Mouse (Mus musculus) megakaryocyte, adult 5-6 weeks (primary cell): ENCODE results near the gene Orai3. TPM values are rescaled to one million over a fixed set of nuclear protein-coding genes. Genes with fewer than 3 reads are reported as not detected.

Experiments used
- ATAC-seq: 2 replicates; pipeline ENCODE4 v1.8.0; 2016; ENCODE audit warnings: mild to moderate bottlenecking, inconsistent platforms; ENCODE audit not compliant: poor library complexity, severe bottlenecking
- total RNA-seq, 2 experiments: library from RNA; stranded (forward) in 1 of 2; stranded (reverse) in 1 of 2; fragments of 153-499, 151-499 nt in 1 of 2; fragments of 221-1000, 200-1000 nt in 1 of 2; gene quantifications; 2 replicates each; pipeline versions ENCODE4 v1.2.3 to v1.2.4; 2015 to 2017

The Orai3 gene
- total RNA-seq, 2 experiments from 2014 or later = 30.9 to 32.7 TPM

DNA sequence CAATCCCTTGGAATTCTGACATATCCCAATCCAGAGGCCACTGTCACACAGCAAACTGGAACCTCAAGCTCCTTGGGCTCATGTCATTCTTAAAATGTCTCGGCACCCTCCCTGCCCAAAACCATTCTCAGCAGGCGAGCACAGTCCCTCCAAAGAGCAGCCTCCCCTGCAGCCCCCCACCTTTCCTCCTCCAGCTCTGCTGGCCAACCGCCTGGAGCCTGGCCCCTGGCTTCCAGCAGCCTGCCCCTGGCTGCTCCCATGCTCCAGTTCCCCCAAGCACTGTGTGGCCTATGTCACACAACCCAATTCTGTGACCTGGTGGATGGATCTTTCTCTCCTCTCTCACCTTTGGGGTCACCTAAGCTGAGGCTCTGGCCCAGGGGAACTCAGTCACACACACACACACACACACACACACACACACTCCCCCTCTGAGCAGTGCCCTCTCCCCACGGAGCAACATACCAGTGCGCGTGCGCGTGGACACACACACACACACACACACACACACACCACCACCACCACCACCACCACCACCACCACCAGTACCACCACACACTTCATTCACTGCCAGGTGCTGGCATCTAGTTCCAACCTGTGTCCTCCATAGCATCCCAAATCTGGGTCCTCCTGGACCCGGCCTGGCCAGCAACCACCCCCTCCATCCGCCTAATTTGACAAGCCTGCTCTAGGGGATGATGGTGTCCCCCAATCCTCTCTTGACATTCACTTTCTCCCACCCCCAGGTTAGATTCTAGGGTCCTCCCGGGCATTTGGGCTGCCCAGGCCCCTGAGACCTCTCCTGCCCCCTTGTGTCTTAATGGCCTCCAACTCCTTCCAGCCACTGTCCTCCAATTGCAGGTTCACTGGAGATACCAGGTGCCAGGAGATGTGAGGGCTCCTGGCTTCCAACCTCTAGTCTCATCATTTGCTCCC lies 53.9 kb downstream of the Orai3 start:
- no peak for ATAC-seq

DNA sequence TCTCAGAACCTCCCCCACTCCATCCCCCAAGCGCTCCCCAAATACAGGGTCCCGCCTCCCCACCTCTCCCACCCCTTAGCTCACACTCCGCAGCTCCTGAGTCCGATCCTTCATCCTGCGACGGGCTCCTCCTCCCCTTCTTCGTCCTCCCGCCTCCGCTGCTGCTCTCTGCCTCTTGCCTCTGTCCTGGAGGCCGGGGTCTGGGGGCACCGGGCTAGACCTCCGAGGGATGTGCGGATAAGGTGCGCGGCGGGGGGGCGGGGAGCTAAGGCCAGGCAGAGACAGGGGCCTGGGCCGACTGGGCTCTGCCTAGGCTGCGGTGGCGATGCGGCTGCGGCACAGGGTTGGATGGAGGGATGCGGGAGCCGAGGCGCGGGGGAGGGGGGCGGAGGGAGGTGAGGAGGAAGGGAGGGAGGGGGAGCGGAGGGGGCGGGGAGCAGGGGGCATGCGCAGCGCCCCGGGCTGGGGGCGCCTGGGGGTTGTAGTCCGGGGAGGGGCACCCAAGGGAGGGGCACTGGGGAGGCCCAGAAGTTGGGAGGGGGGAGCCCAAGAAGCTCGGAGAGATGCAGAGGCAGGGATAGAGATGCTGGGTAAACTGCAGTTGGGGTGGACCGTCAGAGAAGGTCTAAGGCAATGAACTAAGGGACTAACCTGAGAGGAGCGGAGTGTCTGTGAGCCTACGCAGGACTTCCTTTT lies 54.7 kb downstream of the Orai3 start, which contains the start of the genes Stx4a and Stx1b:
TSS of gene Stx4a (plus strand) at position 119 of the 696 bp plus-strand sequence.
TSS of gene Stx1b (minus strand) at position 374 of the 696 bp plus-strand sequence.
- ATAC-seq = no peak

Other genes starting within 250 kb of the Orai3 start
- gene Tmem265, start 208.4 kb upstream of the Orai3 start, total RNA-seq (2015) = not detected in 2 replicates
- 2.5 TPM in 1 of 2 replicates, not detected in the other for gene Tmem265, start 208.4 kb upstream of the Orai3 start, total RNA-seq (2017)
- gene Phkg2, start 196.5 kb upstream of the Orai3 start, total RNA-seq (2015) = 31.6 and 39.4 TPM in 2 replicates
- 25.7 and 30.5 TPM in 2 replicates for gene Phkg2, start 196.5 kb upstream of the Orai3 start, total RNA-seq (2017)
- 2.6 and 6.3 TPM in 2 replicates for gene Ccdc189, start 181.2 kb upstream of the Orai3 start, total RNA-seq (2015)
- gene Ccdc189, start 181.2 kb upstream of the Orai3 start, total RNA-seq (2017) = 2.5 and 11.0 TPM in 2 replicates
- gene Rnf40, start 181.0 kb upstream of the Orai3 start, total RNA-seq (2015) = 14.1 and 18.8 TPM in 2 replicates
- gene Rnf40, start 181.0 kb upstream of the Orai3 start, total RNA-seq (2017) = 35.1 and 48.0 TPM in 2 replicates
- gene Zfp629, start 154.0 kb upstream of the Orai3 start, total RNA-seq (2015) = 3.5 TPM in 2 replicates
- gene Zfp629, start 154.0 kb upstream of the Orai3 start, total RNA-seq (2017) = 4.2 and 5.8 TPM in 2 replicates
- gene Bcl7c, start 60.9 kb upstream of the Orai3 start, total RNA-seq (2015) = 30.2 and 37.4 TPM in 2 replicates
- gene Bcl7c, start 60.9 kb upstream of the Orai3 start, total RNA-seq (2017) = 8.6 and 16.6 TPM in 2 replicates
- 0.16 TPM in 1 of 2 replicates, not detected in the other for gene Ctf1, start 57.1 kb upstream of the Orai3 start, total RNA-seq (2015)
- gene Ctf1, start 57.1 kb upstream of the Orai3 start, total RNA-seq (2017) = 0.29 TPM in 1 of 2 replicates, not detected in the other
- not detected in 2 replicates for gene Ctf2, start 37.6 kb upstream of the Orai3 start, total RNA-seq (2015)
- gene Ctf2, start 37.6 kb upstream of the Orai3 start, total RNA-seq (2017) = not detected in 2 replicates
- 2.1 TPM in 2 replicates for gene Fbxl19, start 25.3 kb upstream of the Orai3 start, total RNA-seq (2015)
- gene Fbxl19, start 25.3 kb upstream of the Orai3 start, total RNA-seq (2017) = 5.8 and 6.2 TPM in 2 replicates
- gene Setd1a, start 6.9 kb downstream of the Orai3 start, total RNA-seq (2015) = 35.2 and 43.3 TPM in 2 replicates
- 7.7 and 9.8 TPM in 2 replicates for gene Setd1a, start 6.9 kb downstream of the Orai3 start, total RNA-seq (2017)
- not detected in 2 replicates for gene Gm49388, start 15.8 kb downstream of the Orai3 start, total RNA-seq (2015)
- gene Gm49388, start 15.8 kb downstream of the Orai3 start, total RNA-seq (2017) = not detected in 2 replicates
- gene Hsd3b7, start 30.8 kb downstream of the Orai3 start, total RNA-seq (2015) = 27.0 and 30.9 TPM in 2 replicates
- gene Hsd3b7, start 30.8 kb downstream of the Orai3 start, total RNA-seq (2017) = 28.5 and 28.7 TPM in 2 replicates
- gene Stx4a, start 54.5 kb downstream of the Orai3 start, total RNA-seq (2015) = 59.2 and 68.7 TPM in 2 replicates
- gene Stx4a, start 54.5 kb downstream of the Orai3 start, total RNA-seq (2017) = 37.7 and 45.0 TPM in 2 replicates
- gene Stx1b, start 54.7 kb downstream of the Orai3 start, total RNA-seq (2015) = 0.04 TPM in 1 of 2 replicates, not detected in the other
- gene Stx1b, start 54.7 kb downstream of the Orai3 start, total RNA-seq (2017) = not detected in 2 replicates
- gene Zfp646, start 106.4 kb downstream of the Orai3 start, total RNA-seq (2015) = 16.4 and 22.5 TPM in 2 replicates
- gene Zfp646, start 106.4 kb downstream of the Orai3 start, total RNA-seq (2017) = 32.2 and 36.8 TPM in 2 replicates
- gene Zfp668, start 107.0 kb downstream of the Orai3 start, total RNA-seq (2015) = 2.9 and 5.7 TPM in 2 replicates
- 1.9 and 3.1 TPM in 2 replicates for gene Zfp668, start 107.0 kb downstream of the Orai3 start, total RNA-seq (2017)
- 0.48 TPM in 1 of 2 replicates, not detected in the other for gene Prss53, start 121.2 kb downstream of the Orai3 start, total RNA-seq (2015)
- gene Prss53, start 121.2 kb downstream of the Orai3 start, total RNA-seq (2017) = not detected in 2 replicates
- not detected in 2 replicates for gene Gm21974, start 125.6 kb downstream of the Orai3 start, total RNA-seq (2015)
- gene Gm21974, start 125.6 kb downstream of the Orai3 start, total RNA-seq (2017) = not detected in 2 replicates
- gene Vkorc1, start 125.8 kb downstream of the Orai3 start, total RNA-seq (2015) = 49.9 and 59.6 TPM in 2 replicates
- 5.5 and 11.2 TPM in 2 replicates for gene Vkorc1, start 125.8 kb downstream of the Orai3 start, total RNA-seq (2017)
- gene Bckdk, start 134.3 kb downstream of the Orai3 start, total RNA-seq (2015) = 45.1 and 47.9 TPM in 2 replicates
- gene Bckdk, start 134.3 kb downstream of the Orai3 start, total RNA-seq (2017) = 31.2 and 35.5 TPM in 2 replicates
- gene Kat8, start 142.7 kb downstream of the Orai3 start, total RNA-seq (2015) = 20.1 and 24.6 TPM in 2 replicates
- 22.7 and 23.6 TPM in 2 replicates for gene Kat8, start 142.7 kb downstream of the Orai3 start, total RNA-seq (2017)
- not detected in 2 replicates for gene Prss8, start 160.3 kb downstream of the Orai3 start, total RNA-seq (2015)
- gene Prss8, start 160.3 kb downstream of the Orai3 start, total RNA-seq (2017) = not detected in 2 replicates
- gene Prss36, start 176.9 kb downstream of the Orai3 start, total RNA-seq (2015) = 0.78 and 1.1 TPM in 2 replicates
- 1.7 TPM in 1 of 2 replicates, not detected in the other for gene Prss36, start 176.9 kb downstream of the Orai3 start, total RNA-seq (2017)
- gene Fus, start 197.6 kb downstream of the Orai3 start, total RNA-seq (2015) = 106 and 143 TPM in 2 replicates
- 31.4 and 61.8 TPM in 2 replicates for gene Fus, start 197.6 kb downstream of the Orai3 start, total RNA-seq (2017)
- gene Pycard, start 224.1 kb downstream of the Orai3 start, total RNA-seq (2015) = 251 and 323 TPM in 2 replicates
- 48.0 and 56.5 TPM in 2 replicates for gene Pycard, start 224.1 kb downstream of the Orai3 start, total RNA-seq (2017)
- gene Trim72, start 234.1 kb downstream of the Orai3 start, total RNA-seq (2015) = not detected in 2 replicates
- gene Trim72, start 234.1 kb downstream of the Orai3 start, total RNA-seq (2017) = not detected in 2 replicates